Mouse (Mus musculus) heart, embryonic 14.5 days (tissue): ENCODE measurements around the gene Dffb. TPM values are rescaled to one million over a fixed set of nuclear protein-coding genes. Genes with fewer than 3 reads are reported as not detected.
"Not testable (repeated sequence)": the region's sequence is repeated elsewhere in the genome, so short reads cannot be mapped to it uniquely, and the experiment has no call there.

Experiments used
- ATAC-seq: fragments of 200-750 bp; cut with Nextera tagmentation; 2 replicates; pipeline ENCODE4 v1.8.0; 2017; ENCODE audit warnings: low read depth, moderate TSS enrichment; ENCODE audit not compliant: insufficient number of reproducible peaks, insufficient read depth, low FRiP score
- H3K27ac ChIP-seq, 2 experiments: fragments of 200-500 bp in 1 of 2; fragments of 300-500 bp in 1 of 2; sonication (generic) in 1 of 2; replicated peaks in 1 of 2; 2 replicates each; pipeline ENCODE4 v1.5.1; 2012 to 2014; ENCODE audit warnings: low read depth in 2 of 2, low read length in 2 of 2, control low read depth in 1 of 2, mild to moderate bottlenecking in 1 of 2, mixed read lengths in 1 of 2; ENCODE audit not compliant: control insufficient read depth in 1 of 2, insufficient read depth in 1 of 2
- H3K27me3 ChIP-seq: fragments of 300-500 bp; sonication (generic); 2 replicates; pipeline ENCODE4 v1.6.1; 2014; ENCODE audit warnings: mild to moderate bottlenecking, low read length, control low read depth; ENCODE audit not compliant: control insufficient read depth, insufficient read depth
- H3K36me3 ChIP-seq: fragments of 300-500 bp; sonication (generic); 2 replicates; pipeline ENCODE4 v1.6.1; 2014; ENCODE audit warnings: mild to moderate bottlenecking, control low read depth, low read length, mixed read lengths; ENCODE audit not compliant: control insufficient read depth, insufficient read depth
- H3K4me1 ChIP-seq, 2 experiments: fragments of 200-500 bp in 1 of 2; fragments of 300-500 bp in 1 of 2; sonication (generic) in 1 of 2; 2 replicates each; pipeline ENCODE4 v1.6.1; 2012 to 2014; ENCODE audit warnings: low read length in 2 of 2, control low read depth in 1 of 2, mixed read lengths in 1 of 2; ENCODE audit not compliant: control insufficient read depth in 2 of 2, insufficient read depth in 2 of 2
- H3K4me2 ChIP-seq: fragments of 300-500 bp; sonication (generic); 2 replicates; pipeline ENCODE4 v1.6.1; 2014; ENCODE audit warnings: mild to moderate bottlenecking, low read length
- H3K4me3 ChIP-seq, 2 experiments: fragments of 200-500 bp in 1 of 2; fragments of 300-500 bp in 1 of 2; sonication (generic) in 1 of 2; 2 replicates each; pipeline ENCODE4 v1.5.1; 2012 to 2014; ENCODE audit warnings: low read length in 2 of 2, mild to moderate bottlenecking in 2 of 2, control low read depth in 1 of 2, low read depth in 1 of 2, moderate library complexity in 1 of 2; ENCODE audit not compliant: control insufficient read depth in 1 of 2, insufficient read depth in 1 of 2
- H3K9ac ChIP-seq: fragments of 300-500 bp; sonication (generic); 2 replicates; pipeline ENCODE4 v1.6.1; 2014; ENCODE audit warnings: mild to moderate bottlenecking, low read length
- H3K9me3 ChIP-seq: fragments of 300-500 bp; sonication (generic); 2 replicates; pipeline ENCODE4 v1.6.1; 2016; ENCODE audit warnings: low read length, control low read depth; ENCODE audit not compliant: control insufficient read depth
- WGBS: fragments of 180-500 bp; shearing (Covaris S2); extraction: QIAGEN DNeasy Blood & Tissue Kit; methylation state at CpG from one replicate; pipeline ENCODE4 v1.1.7; 2014; 5-methylcytosine and 5-hydroxymethylcytosine counted together
- polyA plus RNA-seq: library from polyadenylated mRNA; unstranded; fragments of >200 nt; fragmentation: Nextera tagmentation; extraction: Ambion mirVana; gene quantifications from 2 replicates; pipeline ENCODE4 v1.2.1, GENCODE M21; 2014

Gene Dffb
- polyA plus RNA-seq, 1 experiment from 2014 or later, result 6.8 TPM

DNA sequence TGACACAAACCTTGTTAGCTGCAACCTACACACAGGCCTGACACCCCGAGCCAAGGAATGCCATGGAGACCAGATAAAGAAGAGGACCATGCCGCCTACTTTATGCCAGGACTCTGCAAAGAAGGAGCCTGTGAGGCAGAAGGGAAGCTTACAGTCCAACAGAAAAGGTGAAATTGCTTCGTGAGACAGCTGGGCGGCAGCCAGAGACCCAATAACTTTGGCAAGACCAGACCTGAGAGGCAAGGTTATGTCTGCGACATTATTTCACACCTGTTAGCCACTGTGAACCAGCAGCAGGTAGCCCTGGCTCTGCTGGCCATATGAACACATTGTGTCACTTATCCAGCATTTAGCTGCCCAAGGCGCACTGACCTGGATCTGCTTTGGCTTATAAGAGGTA, 29.2 kb downstream of the Dffb start:
- Histone ChIP-seq H3K27ac (no peak overlapping the region), H3K27me3 (peaks cover 22% of the 10 kb centered on the region), H3K4me1 (no peaks in the 10 kb centered on the region; a peak in 1 of 4 replicates), H3K9me3 (no peaks in the 10 kb centered on the region), H3K4me3 (no peak overlapping the region), H3K36me3 (no peaks in the 10 kb centered on the region), H3K4me2 (no peak overlapping the region), H3K9ac (no peak overlapping the region)
- ATAC-seq, result no peak
- WGBS, result 73% methylated on average over 6 of the region's 6 CpGs

DNA sequence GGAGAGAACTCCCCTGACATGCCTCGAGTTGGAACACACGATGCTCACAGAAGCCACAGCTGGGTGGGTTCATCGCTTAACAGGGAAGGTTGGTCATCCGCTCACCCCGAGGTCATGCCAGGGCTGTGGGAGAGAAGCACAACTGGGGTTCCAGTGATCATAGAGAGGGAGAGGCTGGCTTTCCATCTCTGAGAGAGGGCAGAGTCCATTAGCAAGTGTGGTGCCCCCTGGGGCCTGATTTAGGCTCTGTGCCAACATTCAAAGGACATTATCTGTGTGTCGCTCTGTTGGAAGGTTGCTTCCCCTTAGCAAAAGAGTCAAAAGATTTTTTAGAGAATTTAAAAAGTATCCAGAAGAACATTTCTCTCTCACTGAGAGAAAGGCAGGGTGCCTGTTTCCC, 30.7 kb downstream of the Dffb start:
- H3K27ac ChIP-seq, result no peak overlapping the region
- 36% methylated on average over 6 of the region's 6 CpGs for WGBS
- H3K9ac ChIP-seq, result no peak overlapping the region
- no peak overlapping the region for H3K4me2 ChIP-seq
- ATAC-seq, result no peak
- H3K4me3 ChIP-seq, result no peak overlapping the region
- no peaks in the 10 kb centered on the region; a peak in 1 of 4 replicates for H3K4me1 ChIP-seq
- peaks cover 22% of the 10 kb centered on the region for H3K27me3 ChIP-seq
- no peaks in the 10 kb centered on the region for H3K9me3 ChIP-seq
- H3K36me3 ChIP-seq, result no peaks in the 10 kb centered on the region

DNA sequence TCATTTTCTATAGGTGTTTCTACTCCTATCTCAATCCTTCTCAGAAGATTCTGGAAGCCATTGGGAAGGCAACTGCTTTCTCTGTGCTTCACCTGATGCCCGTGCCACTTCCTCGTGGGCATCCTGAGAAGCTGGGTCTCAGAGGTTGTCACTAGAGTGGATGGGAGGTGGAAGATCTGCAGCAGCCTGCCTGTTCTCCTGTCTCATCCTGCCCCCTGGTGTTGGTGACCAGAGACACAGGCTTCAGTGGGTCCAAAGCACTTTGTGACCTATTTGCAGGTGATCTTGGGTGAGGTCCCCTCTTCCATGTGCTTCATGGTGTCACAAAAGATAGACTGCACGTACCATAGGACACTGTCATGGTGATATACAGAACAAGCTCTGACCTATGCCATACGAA, 31.7 kb downstream of the Dffb start:
- no peaks in the 10 kb centered on the region; a peak in 1 of 4 replicates for H3K4me1 ChIP-seq
- no peaks in the 10 kb centered on the region for H3K36me3 ChIP-seq
- no peak overlapping the region for H3K27ac ChIP-seq
- H3K4me3 ChIP-seq, result no peak overlapping the region
- 60% methylated on average over 4 of the region's 4 CpGs for WGBS
- no peak for ATAC-seq
- H3K27me3 ChIP-seq, result peaks cover 22% of the 10 kb centered on the region
- H3K4me2 ChIP-seq, result no peak overlapping the region
- no peak overlapping the region for H3K9ac ChIP-seq
- H3K9me3 ChIP-seq, result no peaks in the 10 kb centered on the region

DNA sequence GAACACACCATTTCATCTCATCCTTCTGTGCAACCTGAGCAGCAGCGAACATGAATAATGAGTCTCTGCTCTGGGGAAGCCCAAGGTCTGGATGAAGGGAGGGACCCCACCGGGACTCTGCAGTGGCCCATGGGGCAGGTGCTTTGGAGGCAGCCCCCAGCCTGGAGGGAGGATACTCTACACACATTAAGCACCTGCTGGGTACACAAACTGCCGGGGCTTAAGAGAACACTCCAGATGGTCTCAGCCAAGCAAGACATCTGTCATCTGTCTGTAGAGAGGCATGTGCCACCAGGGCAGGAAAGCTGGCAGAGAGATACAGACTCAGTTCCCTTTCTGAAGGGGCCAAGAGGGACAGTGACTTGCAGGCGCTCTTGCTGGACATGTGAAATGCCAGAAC, 45.0 kb downstream of the Dffb start:
- Histone ChIP-seq H3K4me1 (no peaks in the 10 kb centered on the region), H3K27ac (no peak overlapping the region), H3K27me3 (no peaks in the 10 kb centered on the region), H3K9me3 (no peaks in the 10 kb centered on the region), H3K36me3 (no peaks in the 10 kb centered on the region), H3K9ac (no peak overlapping the region), H3K4me2 (no peak overlapping the region), H3K4me3 (no peak overlapping the region)
- WGBS, result 70% methylated on average over 4 of the region's 4 CpGs
- no peak for ATAC-seq

DNA sequence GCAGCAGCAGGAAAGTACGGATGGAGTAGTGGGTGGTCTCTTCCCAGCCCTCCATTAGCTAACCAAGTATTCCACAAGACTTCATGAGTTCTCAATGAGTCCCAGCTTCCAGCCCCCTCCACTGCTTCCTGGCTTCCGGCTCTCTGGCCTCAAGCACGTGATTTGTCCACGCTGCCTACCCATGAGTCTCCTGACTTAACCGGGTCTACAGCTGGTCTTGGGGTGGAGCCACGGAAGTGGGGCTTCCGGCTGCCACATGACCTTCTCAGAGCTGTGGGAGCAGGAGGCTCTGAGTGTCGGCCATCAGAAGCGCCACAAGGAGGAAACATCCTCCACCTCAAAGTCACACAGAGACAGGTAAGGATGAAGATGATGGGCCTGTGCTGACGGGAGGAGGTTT, 45.5 kb downstream of the Dffb start:
- Histone ChIP-seq H3K4me1 (no peaks in the 10 kb centered on the region), H3K36me3 (no peaks in the 10 kb centered on the region), H3K9ac (no peak overlapping the region), H3K27me3 (no peaks in the 10 kb centered on the region), H3K4me2 (no peak overlapping the region), H3K9me3 (no peaks in the 10 kb centered on the region), H3K4me3 (no peak overlapping the region), H3K27ac (no peak overlapping the region)
- 67% methylated on average over 10 of the region's 10 CpGs for WGBS
- ATAC-seq, result no peak

DNA sequence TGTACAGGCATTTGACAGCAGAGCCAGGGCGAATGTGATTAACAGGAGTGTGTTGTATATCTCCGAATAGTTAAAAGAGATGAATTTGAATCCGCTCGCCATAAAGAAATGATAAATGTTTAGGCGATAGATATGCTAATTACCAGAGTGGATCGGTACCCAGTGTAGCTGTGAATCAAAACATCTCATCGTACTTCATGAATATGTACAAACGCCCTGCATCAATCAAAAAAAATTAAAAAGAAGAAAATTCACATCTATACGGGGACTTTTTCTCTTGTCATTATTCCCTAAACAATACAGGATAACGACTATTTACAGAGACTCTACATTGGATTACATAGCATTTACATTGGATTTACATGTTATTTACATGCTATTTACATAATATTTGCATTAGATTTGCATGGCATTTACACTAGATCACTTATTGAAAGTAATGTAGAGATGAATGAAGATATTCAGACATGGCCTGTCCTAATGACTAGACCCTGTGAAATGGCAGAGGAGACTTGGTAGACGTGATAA, 46.1 kb downstream of the Dffb start:
- Histone ChIP-seq H3K27me3 (no peaks in the 10 kb centered on the region), H3K4me2 (no peak overlapping the region), H3K9ac (no peak overlapping the region), H3K4me1 (no peaks in the 10 kb centered on the region), H3K36me3 (no peaks in the 10 kb centered on the region), H3K27ac (no peak overlapping the region), H3K9me3 (no peaks in the 10 kb centered on the region), H3K4me3 (no peak overlapping the region)
- no peak for ATAC-seq
- 82% methylated on average over 11 of the region's 11 CpGs for whole genome bisulfite sequencing

DNA sequence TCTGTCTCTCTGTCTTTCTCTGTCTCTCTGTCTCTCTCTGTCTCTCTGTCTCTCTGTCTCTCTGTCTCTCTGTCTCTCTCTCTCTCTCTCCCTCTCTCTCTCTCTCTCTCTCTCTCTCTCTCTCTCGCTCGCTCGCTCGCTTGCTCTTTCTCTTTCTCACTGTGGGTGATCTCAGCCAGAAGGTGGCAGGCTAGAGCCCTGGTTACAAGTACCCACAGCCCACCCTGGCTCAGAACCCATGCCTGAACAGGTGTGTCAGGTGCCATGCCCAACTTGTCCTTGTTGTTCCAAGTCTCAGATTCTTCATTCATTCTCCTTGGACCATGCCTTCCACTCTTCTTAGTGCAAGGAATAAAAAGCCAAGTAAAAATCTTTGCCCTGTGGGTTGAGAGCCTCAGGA, 52.8 kb downstream of the Dffb start:
- 57% methylated on average over 4 of the region's 4 CpGs for WGBS
- ATAC-seq, H3K4me2 ChIP-seq, H3K4me1 ChIP-seq, H3K4me3 ChIP-seq, H3K27me3 ChIP-seq, H3K36me3 ChIP-seq, H3K9ac ChIP-seq, H3K27ac ChIP-seq, H3K9me3 ChIP-seq: not testable (repeated sequence)

DNA sequence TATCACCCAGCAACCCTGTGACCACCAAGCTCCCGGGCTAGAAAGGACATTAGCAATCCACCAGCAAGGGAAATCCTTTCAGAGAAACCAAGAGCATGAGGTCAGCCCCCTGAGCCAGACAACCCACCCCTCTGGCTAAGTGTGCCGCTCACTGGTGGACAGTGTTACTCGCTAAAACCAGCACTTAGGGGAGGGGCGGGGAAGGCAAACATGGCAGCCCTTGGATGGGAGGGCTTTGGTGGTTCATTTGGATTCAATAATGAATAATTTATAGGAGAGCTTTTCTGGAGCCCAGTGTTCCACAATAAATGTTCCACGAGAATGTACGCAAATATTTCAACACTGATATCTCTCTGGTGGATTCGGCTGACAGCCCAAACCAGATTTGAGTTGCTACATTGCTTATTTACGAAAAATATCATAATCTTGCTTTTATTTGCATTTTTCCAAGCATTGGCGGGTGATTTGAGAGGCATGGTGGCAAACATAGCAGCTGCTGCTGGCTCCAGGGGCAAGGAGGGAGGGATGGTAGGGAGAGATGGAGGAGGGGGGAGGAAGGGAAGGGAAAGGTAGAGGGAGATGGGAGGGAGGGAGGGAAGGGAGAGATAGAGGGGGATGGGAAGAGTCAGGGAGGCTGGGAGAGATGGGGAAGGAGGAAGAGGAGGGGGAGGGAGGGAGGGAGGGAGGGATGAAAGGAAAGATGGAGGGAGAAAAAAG, 54.3 kb downstream of the Dffb start:
- no peaks in the 10 kb centered on the region for H3K36me3 ChIP-seq

More for the DNA sequence above, 54.3 kb downstream of the Dffb start:
- H3K4me1 ChIP-seq, result no peaks in the 10 kb centered on the region
- 58% methylated on average over 9 of the region's 9 CpGs for WGBS
- H3K9me3 ChIP-seq, result no peaks in the 10 kb centered on the region
- no peak overlapping the region for H3K9ac ChIP-seq
- no peak overlapping the region for H3K4me2 ChIP-seq
- H3K27ac ChIP-seq, result no peak overlapping the region
- H3K4me3 ChIP-seq, result no peak overlapping the region
- no peak for ATAC-seq
- H3K27me3 ChIP-seq, result peaks cover 6% of the 10 kb centered on the region; the same call in 1 of the 2 replicates
